Mouse (Mus musculus): ENCODE results near the gene Cd320. TPM values are rescaled to one million over a fixed set of nuclear protein-coding genes. Genes with fewer than 3 reads are reported as not detected.

The Cd320 gene
- 19.9 and 22.0 TPM in 2 replicates for polyA plus RNA-seq (2015; fragmentation: Nextera tagmentation; extraction: Ambion mirVana)

- Histone ChIP-seq H3K27me3 (no peaks in the 10 kb centered on the region), H3K9ac (peak within 1 kb of the TSS; percentile 74), H3K4me1 (replicated peaks) (peaks cover 31% of the 10 kb centered on the region), H3K27ac (peak within 1 kb of the TSS; percentile 15; the same call in 1 of the 2 replicates), H3K4me3 (replicated peaks) (peak within 1 kb of the TSS; percentile 80), H3K4me2 (peak within 1 kb of the TSS; percentile 86), H3K9me3 (replicated peaks) (no peaks in the 10 kb centered on the region), H3K36me3 (peaks cover 20% of the 10 kb centered on the region)
- DNase-seq = peak; percentile 87
- WGBS (ENCODE audit: insufficient replicate concordance) = under 1% methylated on average over 45 of the region's 45 CpGs
- ATAC-seq (ENCODE audit: low read depth) = peak; percentile 90
Observed at GRCm38 (mm10) chr17:33842966-33843795, at the start of gene Cd320. Gene Cd320, plus strand, starts transcription at chr17:33843091.

- 0 out of 2 replicates have a peak, but pooled peaks cover 3% of the 10 kb centered on the region for H3K27me3 ChIP-seq
- H3K4me1 ChIP-seq (replicated peaks) = no peaks in the 10 kb centered on the region; the same call in 1 of the 2 replicates
- H3K27ac ChIP-seq = no peak overlapping the region
- 51% methylated on average over 3 of the region's 3 CpGs for WGBS (ENCODE audit: insufficient replicate concordance)
- H3K9me3 ChIP-seq (replicated peaks) = no peaks in the 10 kb centered on the region
- no peaks in the 10 kb centered on the region for H3K36me3 ChIP-seq
- no peak for ATAC-seq (ENCODE audit: low read depth)
- DNase-seq = no peak
- no peak overlapping the region for H3K4me3 ChIP-seq (replicated peaks)
- H3K4me2 ChIP-seq = no peak overlapping the region
- no peak overlapping the region for H3K9ac ChIP-seq
Observed at GRCm38 (mm10) chr17:33798306-33798705, 44.6 kb upstream of the Cd320 start.

GRCm38 (mm10) chr17:33799277-33799676 lies 43.6 kb upstream of the Cd320 start:
- ATAC-seq (ENCODE audit: low read depth) = no peak
- Histone ChIP-seq H3K9me3 (replicated peaks) (no peaks in the 10 kb centered on the region), H3K36me3 (no peaks in the 10 kb centered on the region), H3K4me3 (replicated peaks) (no peak overlapping the region), H3K4me2 (no peak overlapping the region), H3K9ac (no peak overlapping the region), H3K27me3 (no peaks in the 10 kb centered on the region), H3K4me1 (replicated peaks) (peaks cover 3% of the 10 kb centered on the region), H3K27ac (no peak overlapping the region)
- 28% methylated on average over 1 of the region's 1 CpGs for WGBS (ENCODE audit: insufficient replicate concordance)
- DNase-seq = no peak

- DNase-seq = no peak
- 3% methylated on average over 2 of the region's 2 CpGs for WGBS (ENCODE audit: insufficient replicate concordance)
Observed at GRCm38 (mm10) chr17:33802221-33802620, 40.7 kb upstream of the Cd320 start.

GRCm38 (mm10) chr17:33804205-33804604 lies 38.7 kb upstream of the Cd320 start:
- no peaks in the 10 kb centered on the region for H3K9me3 ChIP-seq (replicated peaks)
- WGBS (ENCODE audit: insufficient replicate concordance) = 50% methylated on average over 4 of the region's 4 CpGs
- peak; percentile 43; the same call in 1 of the 2 replicates for ATAC-seq (ENCODE audit: low read depth)
- no peaks in the 10 kb centered on the region for H3K36me3 ChIP-seq
- no peak overlapping the region for H3K9ac ChIP-seq
- H3K4me3 ChIP-seq (replicated peaks) = no peak overlapping the region
- no peak overlapping the region for H3K27ac ChIP-seq
- peaks cover 7% of the 10 kb centered on the region; the same call in 1 of the 2 replicates for H3K27me3 ChIP-seq
- peaks cover 13% of the 10 kb centered on the region for H3K4me1 ChIP-seq (replicated peaks)
- no peak for DNase-seq
- H3K4me2 ChIP-seq = no peak overlapping the region

More at GRCm38 (mm10) chr17:33802221-33802620, 40.7 kb upstream of the Cd320 start:
- H3K36me3 ChIP-seq = no peaks in the 10 kb centered on the region
- no peak overlapping the region for H3K4me2 ChIP-seq
- H3K4me3 ChIP-seq (replicated peaks) = no peak overlapping the region
- H3K4me1 ChIP-seq (replicated peaks) = peaks cover 8% of the 10 kb centered on the region
- no peak overlapping the region for H3K9ac ChIP-seq
- H3K27ac ChIP-seq = no peak overlapping the region
- H3K9me3 ChIP-seq (replicated peaks) = no peaks in the 10 kb centered on the region
- ATAC-seq (ENCODE audit: low read depth) = no peak
- H3K27me3 ChIP-seq = peaks cover 5% of the 10 kb centered on the region; the same call in 1 of the 2 replicates

- WGBS (ENCODE audit: insufficient replicate concordance) = 46% methylated on average over 1 of the region's 1 CpGs
- DNase-seq (no peak), ATAC-seq (ENCODE audit: low read depth) (no peak)
- Histone ChIP-seq H3K4me3 (replicated peaks) (no peak overlapping the region), H3K4me1 (replicated peaks) (peaks cover 13% of the 10 kb centered on the region), H3K36me3 (no peaks in the 10 kb centered on the region), H3K4me2 (no peak overlapping the region), H3K27ac (no peak overlapping the region), H3K9me3 (replicated peaks) (no peaks in the 10 kb centered on the region), H3K27me3 (peaks cover 7% of the 10 kb centered on the region; the same call in 1 of the 2 replicates), H3K9ac (no peak overlapping the region)
Observed at GRCm38 (mm10) chr17:33804745-33805144, 38.1 kb upstream of the Cd320 start.

GRCm38 (mm10) chr17:33807181-33807888 lies 35.6 kb upstream of the Cd320 start:
- Histone ChIP-seq H3K4me2 (no peak overlapping the region), H3K9ac (no peak overlapping the region), H3K27me3 (peaks cover 18% of the 10 kb centered on the region), H3K9me3 (replicated peaks) (no peaks in the 10 kb centered on the region), H3K4me3 (replicated peaks) (no peak overlapping the region), H3K36me3 (no peaks in the 10 kb centered on the region), H3K4me1 (replicated peaks) (peaks cover 30% of the 10 kb centered on the region), H3K27ac (no peak overlapping the region)
- no peak for ATAC-seq (ENCODE audit: low read depth)
- 46% methylated on average over 8 of the region's 9 CpGs for WGBS (ENCODE audit: insufficient replicate concordance)
- DNase-seq = no peak

GRCm38 (mm10) chr17:33808192-33808591 lies 34.7 kb upstream of the Cd320 start:
- H3K4me3 ChIP-seq (replicated peaks) = no peak overlapping the region
- no peak for DNase-seq
- no peak overlapping the region for H3K4me2 ChIP-seq
- no peaks in the 10 kb centered on the region for H3K9me3 ChIP-seq (replicated peaks)
- peaks cover 34% of the 10 kb centered on the region for H3K4me1 ChIP-seq (replicated peaks)
- no peak overlapping the region for H3K27ac ChIP-seq
- peaks cover 19% of the 10 kb centered on the region for H3K27me3 ChIP-seq
- WGBS (ENCODE audit: insufficient replicate concordance) = 10% methylated on average over 10 of the region's 10 CpGs
- H3K36me3 ChIP-seq = no peaks in the 10 kb centered on the region
- ATAC-seq (ENCODE audit: low read depth) = no peak
- no peak overlapping the region for H3K9ac ChIP-seq

- Histone ChIP-seq H3K9me3 (replicated peaks) (no peaks in the 10 kb centered on the region), H3K27me3 (peaks cover 20% of the 10 kb centered on the region), H3K27ac (peak within 1 kb of the TSS; percentile 8; the same call in 1 of the 2 replicates), H3K9ac (peak within 1 kb of the TSS; percentile 62), H3K4me1 (replicated peaks) (peaks cover 29% of the 10 kb centered on the region), H3K4me2 (peak within 1 kb of the TSS; percentile 81), H3K4me3 (replicated peaks) (peak within 1 kb of the TSS; percentile 58), H3K36me3 (no peaks in the 10 kb centered on the region)
- ATAC-seq (ENCODE audit: low read depth) (peak; percentile 97), DNase-seq (peak; percentile 89)
- WGBS (ENCODE audit: insufficient replicate concordance) = under 1% methylated on average over 36 of the region's 36 CpGs
Observed at GRCm38 (mm10) chr17:33810334-33811141, 32.4 kb upstream of the Cd320 start, which contains the start of gene Kank3. Gene Kank3, plus strand, starts transcription at chr17:33810519.

- peaks cover 20% of the 10 kb centered on the region for H3K27me3 ChIP-seq
- H3K4me1 ChIP-seq (replicated peaks) = peaks cover 32% of the 10 kb centered on the region
- H3K4me3 ChIP-seq (replicated peaks) = peak overlapping the region; percentile 58
- H3K4me2 ChIP-seq = peak overlapping the region; percentile 81
- WGBS (ENCODE audit: insufficient replicate concordance) = 4% methylated on average over 7 of the region's 7 CpGs
- no peaks in the 10 kb centered on the region for H3K36me3 ChIP-seq
- peak overlapping the region; percentile 62; the same call in 1 of the 2 replicates for H3K9ac ChIP-seq
- H3K27ac ChIP-seq = peak overlapping the region; percentile 8; the same call in 1 of the 2 replicates
- no peak for DNase-seq
- ATAC-seq (ENCODE audit: low read depth) = no peak
- H3K9me3 ChIP-seq (replicated peaks) = no peaks in the 10 kb centered on the region
Observed at GRCm38 (mm10) chr17:33811142-33811516, 31.8 kb upstream of the Cd320 start.

All from liver, embryonic 13.5 days (tissue).